Mouse (Mus musculus): ENCODE results near the gene Ugt1a9.

Ugt1a9 gene

DNA sequence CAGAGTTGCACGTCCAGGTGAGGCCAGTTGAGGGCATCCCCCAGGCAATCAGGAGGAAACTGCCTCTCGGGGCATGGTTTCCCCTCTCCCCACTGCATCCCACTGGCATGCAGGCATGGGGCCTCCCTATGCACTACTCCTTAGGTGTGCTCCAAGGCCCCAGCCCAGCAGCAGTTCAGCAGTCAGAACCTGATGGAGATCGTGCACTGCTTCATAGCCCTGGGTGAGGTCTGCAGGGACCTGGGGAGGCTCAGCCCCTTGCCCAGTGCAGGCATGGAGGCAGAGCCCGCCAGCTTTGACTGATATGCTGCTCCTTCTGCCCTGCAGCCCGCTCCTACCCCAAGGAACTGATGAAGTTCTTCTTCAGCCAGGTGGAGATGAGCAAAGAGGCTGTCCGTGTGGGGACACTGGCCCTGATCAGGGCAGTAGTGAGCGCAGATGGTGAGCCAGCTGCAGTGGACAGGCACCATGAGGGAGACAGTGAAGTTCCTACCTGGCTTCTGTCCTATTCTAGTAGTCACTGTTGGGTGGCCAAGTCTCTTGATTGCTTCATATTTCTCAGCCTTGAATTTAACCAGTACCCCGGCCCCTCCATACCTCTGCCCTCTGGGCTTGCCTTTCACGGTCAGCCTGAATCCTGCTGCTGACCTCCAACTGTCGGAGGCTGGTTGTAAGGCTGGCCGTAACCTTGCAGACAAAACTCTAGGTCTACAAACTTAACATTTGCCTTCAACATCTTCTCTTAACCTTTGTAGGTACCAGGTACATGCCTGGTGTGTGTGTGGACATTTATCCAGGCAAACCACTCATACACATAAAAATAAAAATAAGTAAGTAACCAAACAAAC, 164.7 kb downstream of the Ugt1a9 start:
- peak in 1 of 2 experiments; percentile 42 for DNase-seq (ENCODE audit: low spot score in 2 of 2)

DNA sequence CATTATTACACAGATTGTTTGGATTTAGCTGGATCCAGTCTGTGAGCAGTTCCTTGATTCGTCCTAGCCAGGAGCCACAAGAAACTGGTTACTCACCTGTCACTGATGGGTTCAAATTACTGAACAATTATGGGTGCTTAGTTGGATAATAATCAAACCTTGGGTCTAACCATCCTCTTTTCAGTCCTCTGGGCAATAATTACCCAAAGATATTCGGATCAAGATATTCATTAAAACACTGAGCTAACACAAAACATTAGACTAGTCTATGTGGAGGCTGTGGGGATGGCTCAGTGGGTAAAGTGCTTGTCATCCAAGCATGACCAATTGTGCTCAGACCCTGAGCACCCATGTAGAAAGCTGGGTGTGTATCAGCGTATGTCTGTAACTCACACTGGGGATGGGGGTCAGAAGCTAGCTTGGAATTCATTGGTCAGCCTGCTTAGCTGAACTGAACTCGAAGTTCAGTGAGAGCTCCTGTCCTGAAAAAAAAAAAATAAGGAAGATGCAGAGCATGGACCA, 165.4 kb downstream of the Ugt1a9 start:
- no peak for DNase-seq (ENCODE audit: low spot score in 2 of 2)

DNA sequence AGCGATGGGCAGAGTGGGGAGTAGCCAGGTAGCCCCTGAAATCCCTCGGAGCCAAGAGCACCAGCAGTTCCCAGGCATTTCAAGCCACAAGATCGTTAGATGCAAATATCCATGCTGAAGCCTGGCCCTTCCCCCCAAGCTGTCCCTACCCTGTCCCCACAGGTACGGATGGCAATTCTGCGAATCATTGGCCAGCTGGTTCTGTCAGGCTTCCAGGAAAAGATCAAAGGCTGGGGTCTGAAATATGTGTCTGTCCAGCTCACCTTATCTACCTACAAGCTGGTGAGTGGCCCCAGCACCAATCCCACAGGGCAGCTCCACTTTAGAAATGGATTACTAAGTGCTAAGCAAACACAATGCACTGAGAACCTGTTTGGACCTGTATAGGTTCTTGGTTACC, 166.7 kb downstream of the Ugt1a9 start:
- no peak for DNase-seq (ENCODE audit: low spot score in 2 of 2)

DNA sequence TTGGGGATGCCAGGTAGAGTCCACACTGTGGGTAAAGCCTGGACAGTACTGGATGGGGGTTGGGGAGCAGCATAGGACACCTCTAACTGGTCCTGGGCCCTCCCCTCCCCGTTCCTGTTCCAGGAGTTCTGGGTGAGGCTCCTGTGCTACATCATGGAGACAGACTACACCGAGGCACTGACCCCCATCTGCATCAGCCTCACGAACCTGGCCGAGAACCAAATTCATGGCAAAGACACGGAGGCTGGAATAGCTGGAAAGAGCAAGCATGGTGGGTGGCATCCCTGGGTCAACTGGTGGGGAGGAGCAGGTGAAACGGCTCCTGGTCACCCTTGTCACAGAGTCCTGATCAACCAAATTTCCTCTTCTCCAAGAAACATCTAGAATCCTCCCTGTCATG, 168.2 kb downstream of the Ugt1a9 start:
- DNase-seq (ENCODE audit: low spot score in 2 of 2): peak in 1 of 2 experiments; percentile 53

DNA sequence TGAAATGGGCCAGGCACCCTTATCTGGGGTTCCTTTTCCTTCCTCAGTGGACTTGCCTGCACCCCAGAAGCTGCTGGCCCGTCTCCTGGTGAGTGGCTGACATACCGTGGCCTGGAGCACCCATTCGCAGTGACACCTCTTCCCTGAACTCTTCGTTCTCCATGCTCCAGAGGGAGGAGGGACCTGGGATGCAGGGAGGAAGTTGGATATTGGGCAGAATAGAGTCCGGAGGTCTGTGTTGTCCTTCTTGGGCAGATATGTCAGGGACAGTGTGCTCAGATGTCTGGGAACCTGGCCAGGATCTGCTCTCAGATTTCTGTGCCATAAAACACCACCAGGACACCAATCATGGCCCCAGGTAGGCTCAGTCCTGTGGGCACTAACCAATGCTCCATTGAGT, 169.5 kb downstream of the Ugt1a9 start:
- no peak for DNase-seq (ENCODE audit: low spot score in 2 of 2)

DNA sequence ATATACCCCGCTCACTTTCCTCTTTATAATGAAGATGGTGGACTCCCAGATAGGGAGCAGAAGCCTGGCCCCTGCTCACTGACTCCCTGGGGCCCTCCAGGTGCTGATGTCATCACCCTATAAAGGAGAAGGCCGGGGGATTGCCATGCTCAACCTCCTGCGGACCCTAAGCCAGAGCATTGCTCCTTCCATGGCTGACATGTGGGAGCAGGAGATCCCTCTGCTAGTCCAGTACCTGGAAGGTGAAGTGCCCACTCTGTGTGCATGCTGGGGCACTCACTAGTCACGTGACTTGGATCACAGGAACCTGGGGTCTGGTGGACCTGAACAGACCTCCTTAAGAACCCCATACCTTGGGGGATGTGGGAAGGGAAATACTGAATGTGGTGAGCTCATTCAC, 170.0 kb downstream of the Ugt1a9 start:
- no peak for DNase-seq (ENCODE audit: low spot score in 2 of 2)

DNA sequence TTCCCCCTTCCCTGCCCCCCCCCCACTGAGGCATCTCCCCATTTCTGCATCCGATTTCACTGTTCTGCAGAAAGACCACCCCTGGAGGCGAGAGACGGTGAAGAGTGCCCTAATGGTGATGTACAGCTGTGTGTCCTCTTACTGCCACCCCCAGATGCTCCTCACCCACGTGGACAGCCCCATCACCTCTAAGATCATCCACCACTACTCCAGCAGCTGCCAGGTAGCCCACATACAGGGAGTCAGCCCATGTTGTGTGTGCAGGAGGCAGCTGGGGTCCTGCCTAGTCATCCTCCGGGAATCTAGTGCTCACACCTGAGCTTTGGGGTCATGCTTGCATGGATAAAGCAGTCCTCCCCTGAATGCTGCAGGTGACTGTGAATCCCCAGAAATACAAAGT, 173.3 kb downstream of the Ugt1a9 start:
- no peak for DNase-seq (ENCODE audit: low spot score in 2 of 2)

DNA sequence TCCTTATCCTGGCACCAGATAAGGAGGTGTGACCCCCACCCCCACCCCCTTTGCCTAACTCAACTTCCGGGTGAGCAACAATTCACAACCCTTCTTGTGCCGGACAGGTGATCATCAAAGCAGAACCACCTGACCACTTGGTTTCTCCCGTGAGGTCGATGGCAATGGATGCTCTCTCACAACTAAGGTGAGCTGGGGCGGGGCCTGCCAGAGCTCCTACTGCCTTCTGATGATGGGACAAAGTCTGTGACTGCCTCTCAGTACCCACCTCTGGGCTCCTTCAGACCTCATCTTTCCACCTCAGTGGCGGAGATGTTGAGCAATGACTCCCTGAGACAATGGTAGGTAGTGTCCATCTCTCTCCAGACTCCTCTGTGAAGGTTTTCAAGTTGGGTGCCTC, 175.3 kb downstream of the Ugt1a9 start:
- no peak for DNase-seq (ENCODE audit: low spot score in 2 of 2)

DNA sequence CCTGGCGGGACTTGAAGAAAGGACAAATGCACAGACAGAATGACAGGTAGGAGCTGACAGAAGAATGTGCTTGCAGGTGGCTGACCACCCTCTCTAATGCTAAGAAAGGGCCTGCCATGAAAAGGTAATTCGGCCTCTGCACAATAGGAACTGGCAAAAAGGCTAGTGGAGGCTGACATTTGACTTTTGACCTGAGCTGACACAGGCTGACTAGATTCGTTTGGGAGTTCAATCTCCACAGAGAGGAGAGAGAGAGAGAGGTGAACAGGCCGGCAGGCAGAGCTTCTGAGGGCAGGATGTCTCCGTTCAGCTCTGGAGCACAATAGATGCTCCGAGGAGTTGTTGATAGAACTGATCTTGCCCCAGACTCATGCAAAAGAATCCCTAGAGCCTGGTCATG, 175.8 kb downstream of the Ugt1a9 start:
- no peak for DNase-seq (ENCODE audit: low spot score in 2 of 2)

DNA sequence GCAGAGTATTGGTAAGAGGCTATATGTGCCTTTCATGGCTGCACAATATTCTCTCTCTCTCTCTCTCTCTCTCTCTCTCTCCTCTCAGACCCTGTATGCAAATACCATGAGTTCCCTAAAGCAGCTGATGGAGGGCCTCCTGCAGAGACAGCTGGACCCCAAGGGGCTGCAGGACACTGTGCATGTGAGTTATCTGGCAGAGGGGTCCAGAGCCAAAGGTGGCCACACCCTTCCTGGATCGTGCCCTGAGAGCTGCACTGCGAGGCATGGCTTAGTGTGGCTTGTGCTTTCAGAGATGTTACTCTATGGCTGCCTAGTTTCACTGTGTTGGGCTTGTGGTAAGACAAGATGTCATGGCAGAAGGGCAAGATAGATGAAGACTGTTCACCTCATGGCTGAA, 177.1 kb downstream of the Ugt1a9 start:
- no peak for DNase-seq (ENCODE audit: low spot score in 2 of 2)

DNA sequence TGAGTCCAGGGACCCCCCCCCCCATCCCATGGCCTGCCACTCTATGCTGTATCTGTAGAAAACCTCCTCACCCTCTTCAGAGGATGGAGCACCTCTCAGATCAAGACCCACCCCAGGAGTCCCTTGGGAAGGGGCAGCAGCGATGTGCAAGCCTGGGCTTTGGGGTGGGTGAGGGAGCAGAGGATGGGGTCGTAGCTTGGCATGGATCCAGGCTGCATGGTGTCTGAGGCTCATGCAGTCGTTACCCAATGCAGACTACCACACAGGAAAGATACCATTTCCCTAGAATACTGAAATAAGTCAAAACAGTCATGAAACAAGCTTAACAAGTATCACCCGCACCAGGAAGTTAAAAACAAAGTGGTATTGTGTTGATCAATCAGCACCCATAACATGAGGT, 178.1 kb downstream of the Ugt1a9 start:
- DNase-seq (ENCODE audit: low spot score in 2 of 2): no peak

DNA sequence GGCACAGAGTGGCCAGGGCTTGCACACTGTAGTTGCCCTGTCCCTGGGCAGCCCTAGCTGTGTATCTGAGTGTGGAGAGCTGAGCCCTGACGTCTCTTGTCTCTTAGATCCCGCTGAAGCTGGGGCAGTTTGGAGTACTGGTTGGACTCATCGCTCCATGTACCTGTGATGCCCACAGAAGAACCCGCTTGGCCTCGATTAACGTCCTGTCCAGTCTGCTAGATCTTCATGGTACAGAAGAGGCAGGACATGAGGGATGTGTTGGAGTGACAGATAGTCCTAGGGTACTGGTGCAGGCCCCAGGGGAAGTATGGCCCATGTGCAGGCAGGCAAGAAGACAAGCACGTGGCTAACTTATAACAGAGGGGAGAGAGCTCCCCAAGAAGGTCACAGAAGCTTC, 179.0 kb downstream of the Ugt1a9 start:
- DNase-seq (ENCODE audit: low spot score in 2 of 2): no peak

DNA sequence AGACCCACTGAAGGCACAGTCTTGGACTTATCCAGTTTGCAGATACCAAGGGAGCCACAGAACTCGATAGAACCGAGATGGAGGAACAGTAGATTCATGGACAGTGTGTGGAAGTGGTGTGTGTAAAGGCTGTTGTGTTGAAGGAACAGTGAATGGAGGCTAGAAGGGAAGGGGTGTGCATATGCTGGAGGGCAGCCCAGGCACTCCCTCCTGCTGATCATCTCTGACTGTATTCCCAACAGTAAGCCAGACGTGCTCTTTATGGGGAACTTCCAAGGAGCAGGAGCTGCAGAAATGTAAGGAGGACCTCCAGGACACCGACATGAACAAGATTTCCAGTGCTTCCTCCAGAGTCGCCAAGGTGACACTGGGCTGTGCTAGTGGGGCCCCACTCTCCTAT, 179.4 kb downstream of the Ugt1a9 start:
- no peak for DNase-seq (ENCODE audit: low spot score in 2 of 2)

DNA sequence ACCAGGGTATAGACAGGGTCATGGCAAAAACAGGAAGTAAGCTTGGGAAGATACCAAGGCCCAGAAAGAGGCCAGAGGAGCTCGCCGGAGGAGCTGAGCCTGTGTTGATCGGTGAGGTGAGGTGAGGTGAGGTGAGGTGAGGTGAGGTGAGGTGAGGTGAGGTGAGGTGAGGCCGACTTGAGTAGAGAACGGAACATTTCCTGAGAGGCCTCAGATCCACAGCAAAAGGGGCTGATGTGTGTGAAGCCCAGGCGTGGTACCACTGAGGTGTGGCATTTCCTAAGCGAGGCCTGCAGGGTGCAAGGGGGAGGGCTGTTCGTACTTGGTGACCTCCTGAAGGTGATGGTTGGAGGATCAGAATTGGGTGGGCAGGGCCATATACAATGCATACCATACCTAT, 182.5 kb downstream of the Ugt1a9 start:
- DNase-seq (ENCODE audit: low spot score in 2 of 2): no peak

DNA sequence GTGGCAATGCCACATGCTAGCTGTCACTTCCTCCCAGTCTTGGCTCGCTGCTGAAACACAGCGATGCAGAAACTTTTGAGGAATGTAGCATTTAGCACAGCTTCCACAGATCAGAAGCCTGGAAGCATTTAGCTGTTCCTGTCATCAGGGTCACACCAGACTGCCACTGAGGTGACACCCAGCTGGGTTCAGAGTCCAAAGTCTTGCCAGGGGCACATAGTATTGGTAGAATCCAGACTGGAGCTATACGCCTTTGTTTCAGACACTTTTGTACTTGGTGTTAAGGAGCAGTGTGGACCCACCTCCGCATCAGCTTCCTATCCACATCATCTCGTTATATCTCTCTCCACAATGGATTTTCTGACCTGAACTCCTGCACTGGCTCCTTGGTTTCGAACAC, 182.9 kb downstream of the Ugt1a9 start:
- DNase-seq (ENCODE audit: low spot score in 2 of 2): no peak

DNA sequence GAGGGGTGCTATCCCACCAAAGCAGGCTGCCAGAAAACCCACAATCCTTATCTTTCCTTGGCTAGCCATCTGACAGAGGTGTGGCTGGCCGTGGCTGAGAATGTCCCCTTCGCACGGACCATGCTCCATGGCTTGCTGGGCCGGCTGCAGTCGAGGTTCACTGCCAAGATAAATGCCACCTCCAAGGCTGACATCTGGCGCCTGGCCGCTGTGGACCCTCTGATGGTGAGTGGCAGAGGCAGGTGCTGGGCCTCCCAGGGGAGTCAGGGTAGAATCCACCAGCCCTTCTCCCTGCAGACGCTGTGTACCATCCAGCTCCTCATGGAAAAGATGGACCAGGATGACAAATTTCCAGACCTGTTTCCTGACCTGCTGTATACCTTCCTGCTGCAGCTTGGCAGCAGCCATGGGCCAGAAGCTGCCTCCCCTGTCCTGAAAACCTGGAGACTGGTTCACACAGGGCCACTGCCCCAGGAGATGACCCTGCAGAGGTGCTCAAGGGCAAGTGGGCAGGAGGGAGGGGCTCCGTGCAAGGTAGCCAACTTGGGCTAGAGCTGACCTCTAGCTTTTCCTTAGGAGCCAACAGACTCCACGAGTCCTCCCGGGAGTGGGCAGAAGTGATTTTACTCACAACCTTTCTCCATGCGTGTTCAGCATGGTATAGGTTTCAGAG, 184.3 kb downstream of the Ugt1a9 start:
- DNase-seq (ENCODE audit: low spot score in 2 of 2): peak in 1 of 2 experiments; percentile 81

DNA sequence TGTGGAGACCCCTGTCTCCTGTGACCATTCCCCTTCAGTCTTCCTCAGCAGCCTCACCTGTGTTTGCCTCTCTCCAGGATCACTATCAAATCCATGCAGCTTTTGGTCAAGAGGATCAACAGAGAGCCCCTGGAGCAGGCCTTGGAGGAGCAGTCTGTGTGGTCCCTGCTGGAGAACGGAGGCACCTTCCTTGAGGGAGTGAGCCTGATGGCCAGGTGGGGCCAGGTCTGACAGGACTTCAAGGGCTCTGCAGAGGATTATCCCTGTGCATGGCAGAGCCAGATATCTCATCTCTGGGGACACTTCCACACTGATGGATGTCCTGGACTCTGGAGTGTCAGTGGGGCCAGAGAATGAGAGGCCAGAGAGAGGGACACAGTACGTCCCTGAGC, 184.9 kb downstream of the Ugt1a9 start:
- DNase-seq (ENCODE audit: low spot score in 2 of 2): no peak

DNA sequence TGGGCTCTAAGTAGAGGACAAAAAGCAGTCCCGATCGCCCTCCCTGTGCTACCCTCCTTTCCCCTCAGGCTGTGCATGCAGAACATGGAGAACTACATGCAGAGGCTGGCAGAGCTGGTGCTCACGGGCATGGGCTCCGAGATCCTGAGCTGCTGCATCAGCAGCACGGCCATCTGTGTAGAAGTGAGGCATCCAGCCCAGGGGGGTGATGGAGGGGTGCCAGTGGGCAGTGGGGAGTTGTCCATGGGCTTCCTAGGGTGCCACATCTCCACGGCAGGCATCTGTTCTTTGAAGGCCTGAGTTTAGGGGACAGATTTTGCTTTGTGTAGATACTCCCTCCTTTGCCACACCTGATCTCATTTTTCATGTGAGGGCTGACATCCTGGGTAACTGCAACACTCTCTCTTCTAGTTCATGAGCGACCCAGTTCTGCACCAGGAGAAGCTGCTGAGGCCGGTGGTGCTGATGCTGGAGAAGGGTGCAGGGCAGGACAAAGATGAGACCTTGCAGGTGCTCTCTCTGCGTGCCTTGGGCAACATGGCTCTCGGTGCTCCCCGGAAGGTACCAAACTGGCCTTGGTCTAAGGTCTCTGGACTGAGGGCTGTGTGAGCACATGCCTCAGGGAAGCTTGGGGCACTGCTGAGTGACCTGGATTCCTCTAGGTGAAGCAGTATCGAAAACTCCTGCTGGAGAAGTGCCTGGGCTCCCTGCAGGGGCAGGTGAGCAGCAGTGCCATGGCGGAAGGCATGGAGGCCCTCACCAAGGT, 185.6 kb downstream of the Ugt1a9 start:
- peak in 1 of 2 experiments; percentile 63 for DNase-seq (ENCODE audit: low spot score in 2 of 2)

DNA sequence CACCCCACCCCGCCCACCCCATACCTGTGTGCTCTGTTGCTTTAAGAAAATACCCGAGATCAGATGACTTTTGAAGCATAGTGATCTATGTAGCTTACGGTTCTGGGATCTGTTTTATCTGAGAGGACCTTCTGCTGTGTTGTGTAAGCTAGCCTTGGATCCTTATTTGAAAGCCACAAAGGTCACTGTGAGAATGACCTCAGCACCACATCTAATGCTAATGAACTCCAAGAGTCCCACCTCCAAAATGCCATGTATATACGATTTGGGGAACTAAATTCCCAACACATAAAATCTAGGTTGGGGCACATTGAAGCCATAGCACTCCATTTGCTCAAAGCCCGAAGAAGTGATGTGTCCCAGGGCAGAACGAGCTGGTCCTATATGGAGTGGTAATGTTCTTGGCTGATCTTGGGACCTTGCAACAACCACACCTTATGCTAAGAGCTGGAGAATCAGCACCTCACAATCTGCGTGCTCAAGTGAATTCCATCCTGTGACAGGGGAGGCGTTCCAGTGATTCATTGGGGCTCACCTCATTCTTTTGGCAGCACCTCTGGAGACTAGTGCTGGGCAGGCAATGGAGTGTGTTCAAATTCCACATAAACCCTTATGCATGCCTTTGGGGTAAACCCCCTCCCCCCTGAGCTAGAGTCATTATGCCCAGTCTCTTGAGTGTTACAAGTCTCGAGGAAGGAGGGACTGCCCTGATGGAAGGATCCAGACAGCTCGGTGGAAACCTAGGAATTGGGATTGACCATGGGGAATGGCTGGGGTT, 186.5 kb downstream of the Ugt1a9 start:
- DNase-seq (ENCODE audit: low spot score in 2 of 2): no peak

DNA sequence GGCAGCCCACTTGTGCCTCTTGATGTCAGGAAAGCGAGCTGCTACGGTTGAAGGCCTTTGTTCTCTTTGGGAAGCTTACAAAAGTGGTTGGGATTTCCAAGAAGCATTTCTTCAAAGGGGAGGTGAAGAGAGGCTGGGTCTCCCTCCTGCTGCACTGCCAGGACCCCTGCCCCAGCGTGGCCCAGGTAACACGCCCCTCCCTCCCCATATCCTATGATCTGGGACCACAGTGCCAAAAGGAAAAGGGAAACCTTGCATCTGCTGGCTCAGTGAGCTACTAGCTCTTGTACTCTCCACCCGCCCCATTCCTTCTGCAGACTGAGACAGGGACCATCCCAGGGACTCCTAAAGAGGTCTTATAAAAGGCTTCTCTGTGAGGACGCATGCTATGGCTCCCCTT, 187.1 kb downstream of the Ugt1a9 start:
- no peak for DNase-seq (ENCODE audit: low spot score in 2 of 2)

DNA sequence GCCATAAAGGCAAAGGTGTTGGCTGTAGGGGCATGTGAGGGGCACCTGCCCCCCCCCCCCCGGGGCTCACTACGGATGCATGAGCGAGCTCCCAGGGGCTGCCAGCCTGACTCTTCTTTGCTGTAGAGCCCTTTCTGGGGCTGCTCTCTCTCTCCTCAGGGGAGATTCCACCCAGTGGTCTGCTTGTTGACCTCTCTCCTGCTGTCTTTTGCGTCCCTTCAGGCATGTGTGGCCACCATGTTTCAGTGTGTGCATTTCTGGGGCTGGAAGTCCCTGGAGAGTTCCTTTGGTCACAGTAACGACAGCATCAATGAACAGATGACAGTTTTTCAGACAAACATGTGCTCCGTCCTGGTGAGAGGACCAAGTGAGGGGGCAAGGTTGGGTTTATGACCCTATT, 187.8 kb downstream of the Ugt1a9 start:
- no peak for DNase-seq (ENCODE audit: low spot score in 2 of 2)
